ENCODE assay signal across 9 mouse cellular contexts in the genomic region with DNA sequence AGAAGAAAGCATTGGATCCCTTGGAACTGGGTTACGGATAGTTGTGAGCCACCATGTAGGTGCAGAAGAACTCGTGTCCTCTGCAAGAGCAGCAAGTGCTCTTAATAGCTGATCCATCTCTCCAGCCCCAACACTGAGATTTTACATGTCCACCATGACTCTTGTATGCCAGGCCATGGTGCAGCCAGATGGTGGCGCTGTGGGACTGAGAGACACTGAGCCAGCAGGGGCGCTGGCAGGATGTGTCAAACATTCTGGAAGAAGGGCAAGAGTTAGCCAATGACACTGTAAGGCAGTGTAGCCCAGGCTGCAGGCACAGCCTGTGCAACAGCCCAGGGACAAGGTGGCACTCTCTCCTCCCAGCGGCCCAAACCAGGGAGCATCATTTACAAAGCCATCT. TPM values are rescaled to one million over a fixed set of nuclear protein-coding genes. Genes with fewer than 3 reads are reported as not detected.
DNase-seq lines count a peak whose midpoint lies in the region; ATAC-seq and TF ChIP-seq lines count a peak whose summit lies in the region.
"Had no signal": no experiment of that assay in that cellular context is flagged by ENCODE, and none has a peak within 500 bp of the region (broad histone marks: within the 10 kb centered on the region; RNA-seq: fewer than 3 reads in every experiment).

No protein-coding gene starts in this region.

- no peak overlapping the region for H3K4me3 ChIP-seq in intestine, postnatal 0 days (ENCODE audit: low read depth, low read length)
- H3K4me3 ChIP-seq in intestine, embryonic 15.5 days (replicated peaks): no peak overlapping the region
- no peak overlapping the region for H3K4me3 ChIP-seq in embryonic facial prominence, embryonic 11.5 days (ENCODE audit: low read depth, low read length)
- no peak overlapping the region for H3K4me3 ChIP-seq in hindbrain, embryonic 15.5 days
- no peak overlapping the region for H3K4me3 ChIP-seq in midbrain, embryonic 15.5 days
- H3K4me3 ChIP-seq: embryonic facial prominence, embryonic 12.5 days had no signal

- H3K9me3 ChIP-seq in intestine, postnatal 0 days (ENCODE audit: control insufficient read depth): no peaks in the 10 kb centered on the region
- no peaks in the 10 kb centered on the region for H3K9me3 ChIP-seq in intestine, embryonic 15.5 days
- no peaks in the 10 kb centered on the region for H3K9me3 ChIP-seq in embryonic facial prominence, embryonic 11.5 days (replicated peaks; ENCODE audit: control insufficient read depth, low read length)
- no peaks in the 10 kb centered on the region for H3K9me3 ChIP-seq in hindbrain, embryonic 15.5 days
- no peaks in the 10 kb centered on the region for H3K9me3 ChIP-seq in midbrain, embryonic 15.5 days
- H3K9me3 ChIP-seq: embryonic facial prominence, embryonic 12.5 days had no signal

- TF ChIP-seq CTCF in intestine, postnatal 0 days (IDR thresholded peaks at IDR 0.05; ENCODE audit: low read depth): peak; percentile 95

- H3K4me1 ChIP-seq in intestine, postnatal 0 days (replicated peaks; ENCODE audit: control insufficient read depth, insufficient read depth, low read length): no peaks in the 10 kb centered on the region
- no peaks in the 10 kb centered on the region for H3K4me1 ChIP-seq in intestine, embryonic 15.5 days (replicated peaks)
- no peaks in the 10 kb centered on the region for H3K4me1 ChIP-seq in embryonic facial prominence, embryonic 11.5 days (ENCODE audit: control insufficient read depth, insufficient read depth, low read length)
- peaks cover 6% of the 10 kb centered on the region; the same call in 1 of the 2 replicates for H3K4me1 ChIP-seq in hindbrain, embryonic 15.5 days (replicated peaks)
- H3K4me1 ChIP-seq in midbrain, embryonic 15.5 days: no peaks in the 10 kb centered on the region; the same call in 1 of the 2 replicates
- H3K4me1 ChIP-seq: embryonic facial prominence, embryonic 12.5 days had no signal

- H3K9ac ChIP-seq in intestine, postnatal 0 days (ENCODE audit: low read depth, low read length): no peak overlapping the region
- no peak overlapping the region for H3K9ac ChIP-seq in intestine, embryonic 15.5 days
- H3K9ac ChIP-seq in embryonic facial prominence, embryonic 11.5 days (replicated peaks; ENCODE audit: low read length): no peak overlapping the region
- no peak overlapping the region for H3K9ac ChIP-seq in hindbrain, embryonic 15.5 days
- no peak overlapping the region for H3K9ac ChIP-seq in midbrain, embryonic 15.5 days
- H3K9ac ChIP-seq: embryonic facial prominence, embryonic 12.5 days had no signal

- H3K36me3 ChIP-seq in intestine, postnatal 0 days (ENCODE audit: control insufficient read depth, insufficient read depth): peaks cover 76% of the 10 kb centered on the region
- H3K36me3 ChIP-seq in intestine, embryonic 15.5 days: no peaks in the 10 kb centered on the region
- no peaks in the 10 kb centered on the region for H3K36me3 ChIP-seq in embryonic facial prominence, embryonic 11.5 days (replicated peaks; ENCODE audit: control insufficient read depth, insufficient read depth, low read depth, low read length)
- H3K36me3 ChIP-seq in hindbrain, embryonic 15.5 days: no peaks in the 10 kb centered on the region
- no peaks in the 10 kb centered on the region for H3K36me3 ChIP-seq in midbrain, embryonic 15.5 days (replicated peaks)
- H3K36me3 ChIP-seq: embryonic facial prominence, embryonic 12.5 days had no signal

- H3K27me3 ChIP-seq in intestine, postnatal 0 days (replicated peaks; ENCODE audit: control insufficient read depth, insufficient read depth, low read length): no peaks in the 10 kb centered on the region
- H3K27me3 ChIP-seq in intestine, embryonic 15.5 days (replicated peaks): no peaks in the 10 kb centered on the region
- H3K27me3 ChIP-seq in embryonic facial prominence, embryonic 11.5 days (ENCODE audit: control insufficient read depth, insufficient read depth, low read length): no peaks in the 10 kb centered on the region
- H3K27me3 ChIP-seq in hindbrain, embryonic 15.5 days: peaks cover 76% of the 10 kb centered on the region
- H3K27me3 ChIP-seq in midbrain, embryonic 15.5 days (replicated peaks): peaks cover 71% of the 10 kb centered on the region

- no peak overlapping the region for H3K4me2 ChIP-seq in intestine, postnatal 0 days (replicated peaks; ENCODE audit: low read depth)
- H3K4me2 ChIP-seq in intestine, embryonic 15.5 days (replicated peaks): no peak overlapping the region
- H3K4me2 ChIP-seq in embryonic facial prominence, embryonic 11.5 days (ENCODE audit: low read depth, low read length): no peak overlapping the region
- no peak overlapping the region for H3K4me2 ChIP-seq in hindbrain, embryonic 15.5 days
- H3K4me2 ChIP-seq in midbrain, embryonic 15.5 days: no peak overlapping the region
- H3K4me2 ChIP-seq: embryonic facial prominence, embryonic 12.5 days had no signal

- whole genome bisulfite sequencing in intestine, postnatal 0 days: 36% methylated on average over 5 of the region's 5 CpGs
- WGBS in intestine, embryonic 15.5 days: 32% methylated on average over 5 of the region's 5 CpGs
- 22% methylated on average over 5 of the region's 5 CpGs for WGBS in embryonic facial prominence, embryonic 11.5 days
- WGBS in hindbrain, embryonic 15.5 days: 27% methylated on average over 5 of the region's 5 CpGs
- WGBS in midbrain, embryonic 15.5 days: 24% methylated on average over 5 of the region's 5 CpGs

- H3K27ac ChIP-seq in intestine, postnatal 0 days (ENCODE audit: low read depth, low read length): no peak overlapping the region
- no peak overlapping the region for H3K27ac ChIP-seq in intestine, embryonic 15.5 days
- H3K27ac ChIP-seq in embryonic facial prominence, embryonic 11.5 days (replicated peaks; ENCODE audit: low read depth, low read length): no peak overlapping the region
- H3K27ac ChIP-seq in hindbrain, embryonic 15.5 days (replicated peaks): no peak overlapping the region
- no peak overlapping the region for H3K27ac ChIP-seq in midbrain, embryonic 15.5 days
- H3K27ac ChIP-seq: embryonic facial prominence, embryonic 12.5 days had no signal

- intact Hi-C loops in left cerebral cortex, postnatal 4 days (cut with DNase I): loop anchor here (5.0 to 10.0 kb wide), 2 partner anchors 303 to 431 kb away; no protein-coding TSS in a partner anchor

- peak; percentile 91 for DNase-seq in adrenal gland, postnatal 14 days
- peak; percentile 88 for DNase-seq in embryonic facial prominence, embryonic 11.5 days (ENCODE audit: low spot score)
- DNase-seq in left cerebral cortex, postnatal 4 days: peak; percentile 92
- peak; percentile 65 for DNase-seq in testis, postnatal 14 days (ENCODE audit: low spot score)

- ATAC-seq in intestine, postnatal 0 days: no peak
- ATAC-seq in intestine, embryonic 15.5 days: no peak; the same call in 1 of the 2 replicates
- ATAC-seq in embryonic facial prominence, embryonic 11.5 days (replicated peaks; ENCODE audit: insufficient number of reproducible peaks, low FRiP score, low TSS enrichment, low read depth): peak; percentile 52; the same call in 1 of the 2 replicates
- peak; percentile 49 for ATAC-seq in hindbrain, embryonic 15.5 days (ENCODE audit: low FRiP score, low read depth)
- ATAC-seq in midbrain, embryonic 15.5 days (replicated peaks): 0 out of 2 replicates have a peak, but pooled peaks have one; percentile 35

RNA-seq across cellular contexts. Expression of a gene that starts 14.2 kb away (rescaled TPM):
- 492 and 545 TPM in 2 replicates for polyA plus RNA-seq in intestine, postnatal 0 days (2015; fragmentation: Nextera tagmentation; extraction: Ambion mirVana)
- polyA plus RNA-seq in intestine, embryonic 15.5 days (2015; fragmentation: Nextera tagmentation; extraction: Ambion mirVana): 176 and 244 TPM in 2 replicates
- 46.9 and 410 TPM in 2 replicates for total RNA-seq in adrenal gland, postnatal 14 days (2021)
- polyA plus RNA-seq in embryonic facial prominence, embryonic 11.5 days (2014; fragmentation: Nextera tagmentation; extraction: Ambion mirVana): 11.2 and 14.5 TPM in 2 replicates
- 9.8 and 10.3 TPM in 2 replicates for polyA plus RNA-seq in hindbrain, embryonic 15.5 days (2015; fragmentation: Nextera tagmentation; extraction: Ambion mirVana)
- 10 to 100 TPM; 14.7 to 18.2 TPM for total RNA-seq in left cerebral cortex, postnatal 4 days (2021)
- polyA plus RNA-seq in midbrain, embryonic 15.5 days (2015; fragmentation: Nextera tagmentation; extraction: Ambion mirVana): 7.6 and 9.4 TPM in 2 replicates

Comparison
In these comparisons a context has a peak if more than half of its experiments do, and no peak if none do; other contexts are left out.
1. ATAC-seq: peak in embryonic facial prominence, embryonic 11.5 days (single experiment), hindbrain, embryonic 15.5 days (single experiment) and midbrain, embryonic 15.5 days (single experiment); none in intestine, postnatal 0 days (single experiment) and intestine, embryonic 15.5 days (single experiment).
2. RNA of a gene that starts 14.2 kb away (polyA plus RNA-seq): 492 to 545 TPM in intestine, postnatal 0 days and 176 to 244 TPM in intestine, embryonic 15.5 days; 11.2 to 14.5 TPM in embryonic facial prominence, embryonic 11.5 days, 9.8 to 10.3 TPM in hindbrain, embryonic 15.5 days and 7.6 to 9.4 TPM in midbrain, embryonic 15.5 days; every median in the first group is over 10 times any median in the second.
3. Peak in every context shown above with its lines, with median percentiles within 50 percentile points of each other: DNase-seq.